Mouse (Mus musculus): ENCODE data around the gene Flt1.

DNA sequence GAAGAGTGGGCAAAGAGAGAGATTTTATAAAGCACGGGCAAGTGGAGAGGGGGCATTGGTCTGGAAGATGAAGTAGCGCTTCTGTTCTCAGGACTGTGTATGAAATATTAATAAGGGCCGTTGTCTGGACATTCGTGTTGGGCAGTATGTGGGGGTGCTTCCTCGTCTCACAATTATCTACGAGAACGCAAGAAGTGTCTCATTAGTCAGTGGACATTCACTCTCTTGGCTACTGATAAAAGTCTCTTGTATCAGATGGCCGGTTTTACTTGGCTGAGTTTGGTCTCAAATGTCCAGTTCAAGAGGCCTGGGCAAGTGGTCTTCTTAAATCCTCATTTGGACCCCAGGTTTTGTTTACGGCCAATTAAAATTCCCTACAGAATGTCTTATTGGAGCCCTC is 60.4 kb downstream of the Flt1 start:
- no peak for TF ChIP-seq ZNF384 (IDR thresholded peaks at IDR 0.05; ENCODE audit: low read depth, low read length)
- no peak for TF ChIP-seq MAFK (IDR thresholded peaks at IDR 0.05; ENCODE audit: insufficient read depth, low read depth, low read length)
- TF ChIP-seq HCFC1 (IDR thresholded peaks at IDR 0.05; ENCODE audit: borderline replicate concordance, insufficient read depth, low read length), result no peak
- TF ChIP-seq CHD2 (IDR thresholded peaks at IDR 0.05; ENCODE audit: low read depth, low read length), result no peak
